Mouse (Mus musculus) limb, embryonic 14.5 days (tissue): Measurements from ENCODE around the gene Gm37240. TPM values are rescaled to one million over a fixed set of nuclear protein-coding genes. Genes with fewer than 3 reads are reported as not detected.

Source experiments
- ATAC-seq: fragments of 200-750 bp; cut with Nextera tagmentation; 2 replicates; pipeline ENCODE4 v1.8.0; 2017; ENCODE audit warnings: low read depth, moderate number of reproducible peaks, moderate TSS enrichment; ENCODE audit not compliant: low FRiP score
- DNase-seq: peaks from one replicate; pipeline ENCODE4 v3.0.0-alpha.2; 2015; ENCODE audit warnings: low spot score
- H3K27ac ChIP-seq: fragments of 300-500 bp; sonication (generic); replicated peaks from 2 replicates; pipeline ENCODE4 v1.5.1; 2014; ENCODE audit warnings: low read depth, mild to moderate bottlenecking, low read length, moderate library complexity, mixed read lengths
- H3K27me3 ChIP-seq: fragments of 300-500 bp; sonication (generic); 2 replicates; pipeline ENCODE4 v1.6.1; 2014; ENCODE audit warnings: low read length, mixed read lengths; ENCODE audit not compliant: control insufficient read depth, insufficient read depth
- H3K36me3 ChIP-seq: fragments of 300-500 bp; sonication (generic); 2 replicates; pipeline ENCODE4 v1.6.1; 2014; ENCODE audit warnings: mild to moderate bottlenecking, low read length, moderate library complexity, mixed read lengths; ENCODE audit not compliant: control insufficient read depth, insufficient read depth
- H3K4me1 ChIP-seq: fragments of 300-500 bp; sonication (generic); 2 replicates; pipeline ENCODE4 v1.6.1; 2014; ENCODE audit warnings: antibody characterized with exemption, low read length, mixed read lengths; ENCODE audit not compliant: control insufficient read depth, insufficient read depth
- H3K4me2 ChIP-seq: fragments of 300-500 bp; sonication (generic); replicated peaks from 2 replicates; pipeline ENCODE4 v1.6.1; 2014; ENCODE audit warnings: low read depth, mild to moderate bottlenecking, low read length, moderate library complexity; ENCODE audit not compliant: severe bottlenecking
- H3K4me3 ChIP-seq: fragments of 300-500 bp; sonication (generic); replicated peaks from 2 replicates; pipeline ENCODE4 v1.5.1; 2014; ENCODE audit warnings: low read length
- H3K9ac ChIP-seq: fragments of 300-500 bp; sonication (generic); 2 replicates; pipeline ENCODE4 v1.6.1; 2014; ENCODE audit warnings: mild to moderate bottlenecking, low read depth, low read length, moderate library complexity; ENCODE audit not compliant: severe bottlenecking
- H3K9me3 ChIP-seq: fragments of 300-500 bp; sonication (generic); 2 replicates; pipeline ENCODE4 v1.6.1; 2016; ENCODE audit warnings: low read length; ENCODE audit not compliant: control insufficient read depth
- POLR2A ChIP-seq: fragments of 200-500 bp; IDR thresholded peaks from 2 replicates; pipeline ENCODE4 v1.8.0; 2012; ENCODE audit warnings: inconsistent platforms, mild to moderate bottlenecking, moderate library complexity, borderline replicate concordance; ENCODE audit not compliant: insufficient read depth, insufficient read length; ENCODE audit errors: extremely low read depth
- WGBS: fragments of 180-500 bp; shearing (Covaris S2); extraction: QIAGEN DNeasy Blood & Tissue Kit; methylation state at CpG from one replicate; pipeline ENCODE4 v1.1.7; 2014; 5-methylcytosine and 5-hydroxymethylcytosine counted together
- polyA plus RNA-seq, 2 experiments: library from polyadenylated mRNA; depleted of rRNA in 1 of 2; stranded (reverse) in 1 of 2; unstranded in 1 of 2; fragments of >200 nt; fragmentation: Nextera tagmentation in 1 of 2; extraction: Ambion mirVana in 1 of 2; gene quantifications; 2 replicates each; pipeline versions ENCODE4 v1.2.1 to v1.2.3; 2012 to 2014

Gm37240 gene
- polyA plus RNA-seq (2012; rRNA removed) (2.0 TPM in 2 replicates), polyA plus RNA-seq (2014; fragmentation: Nextera tagmentation; extraction: Ambion mirVana) (10.9 and 13.4 TPM in 2 replicates)

GRCm38 (mm10) chr3:85887239-85887827, at the start of gene Gm37240, which contains the start of gene Glt28d2:
Gm37240 (minus strand) TSS chr3:85887518.
Glt28d2 (minus strand) TSS chr3:85887516.
- H3K27ac ChIP-seq = 0 out of 2 replicates have a peak within 1 kb of the TSS, but pooled peaks have one; percentile 43
- H3K27me3 ChIP-seq = no peaks in the 10 kb centered on the region
- ATAC-seq (peak; percentile 93), DNase-seq (peak; percentile 89)
- H3K36me3 ChIP-seq = no peaks in the 10 kb centered on the region
- peak within 1 kb of the TSS; percentile 88 for H3K4me2 ChIP-seq
- H3K9me3 ChIP-seq = no peaks in the 10 kb centered on the region
- 0 out of 2 replicates have a peak, but pooled peaks have one; percentile 18 for TF ChIP-seq POLR2A
- peak within 1 kb of the TSS; percentile 61 for H3K9ac ChIP-seq
- peak within 1 kb of the TSS; percentile 59 for H3K4me3 ChIP-seq
- peaks cover 9% of the 10 kb centered on the region; the same call in 1 of the 2 replicates for H3K4me1 ChIP-seq
- under 1% methylated on average over 37 of the region's 48 CpGs for WGBS

- ATAC-seq = no peak
Observed at GRCm38 (mm10) chr3:85933586-85933985, 46.3 kb upstream of the Gm37240 start.

GRCm38 (mm10) chr3:85931859-85932258, 44.5 kb upstream of the Gm37240 start:
- ATAC-seq (no peak), DNase-seq (peak; percentile 54)
- H3K36me3 ChIP-seq = no peaks in the 10 kb centered on the region
- WGBS = 74% methylated on average over 6 of the region's 6 CpGs
- H3K9ac ChIP-seq = no peak overlapping the region
- no peak overlapping the region for H3K27ac ChIP-seq
- no peak overlapping the region for H3K4me2 ChIP-seq
- H3K9me3 ChIP-seq = no peaks in the 10 kb centered on the region
- no peak overlapping the region for H3K4me3 ChIP-seq
- H3K27me3 ChIP-seq = no peaks in the 10 kb centered on the region
- no peak for TF ChIP-seq POLR2A
- H3K4me1 ChIP-seq = no peaks in the 10 kb centered on the region

More at GRCm38 (mm10) chr3:85933586-85933985, 46.3 kb upstream of the Gm37240 start:
- no peaks in the 10 kb centered on the region for H3K4me1 ChIP-seq
- 83% methylated on average over 5 of the region's 5 CpGs for WGBS
- H3K36me3 ChIP-seq = no peaks in the 10 kb centered on the region
- H3K27ac ChIP-seq = no peak overlapping the region
- no peaks in the 10 kb centered on the region for H3K27me3 ChIP-seq
- H3K4me3 ChIP-seq = no peak overlapping the region
- no peaks in the 10 kb centered on the region for H3K9me3 ChIP-seq
- no peak overlapping the region for H3K4me2 ChIP-seq
- no peak for DNase-seq
- no peak overlapping the region for H3K9ac ChIP-seq
- no peak for TF ChIP-seq POLR2A

GRCm38 (mm10) chr3:85930671-85931255, 43.4 kb upstream of the Gm37240 start:
- Histone ChIP-seq H3K36me3 (no peaks in the 10 kb centered on the region), H3K27me3 (no peaks in the 10 kb centered on the region), H3K9me3 (no peaks in the 10 kb centered on the region), H3K4me1 (no peaks in the 10 kb centered on the region), H3K9ac (no peak overlapping the region), H3K4me3 (no peak overlapping the region), H3K4me2 (no peak overlapping the region), H3K27ac (no peak overlapping the region)
- DNase-seq (no peak), ATAC-seq (no peak)
- TF ChIP-seq POLR2A = no peak
- 79% methylated on average over 11 of the region's 11 CpGs for WGBS

- DNase-seq (no peak), ATAC-seq (no peak)
- no peak for TF ChIP-seq POLR2A
- Histone ChIP-seq H3K27ac (no peak overlapping the region), H3K4me2 (no peak overlapping the region), H3K9me3 (no peaks in the 10 kb centered on the region), H3K27me3 (no peaks in the 10 kb centered on the region), H3K9ac (no peak overlapping the region), H3K36me3 (no peaks in the 10 kb centered on the region), H3K4me1 (no peaks in the 10 kb centered on the region), H3K4me3 (no peak overlapping the region)
- 87% methylated on average over 5 of the region's 5 CpGs for WGBS
Observed at GRCm38 (mm10) chr3:85929711-85930110, 42.4 kb upstream of the Gm37240 start.
